Comparison of ENCODE assay signal across 8 mouse cellular contexts in the genomic region with DNA sequence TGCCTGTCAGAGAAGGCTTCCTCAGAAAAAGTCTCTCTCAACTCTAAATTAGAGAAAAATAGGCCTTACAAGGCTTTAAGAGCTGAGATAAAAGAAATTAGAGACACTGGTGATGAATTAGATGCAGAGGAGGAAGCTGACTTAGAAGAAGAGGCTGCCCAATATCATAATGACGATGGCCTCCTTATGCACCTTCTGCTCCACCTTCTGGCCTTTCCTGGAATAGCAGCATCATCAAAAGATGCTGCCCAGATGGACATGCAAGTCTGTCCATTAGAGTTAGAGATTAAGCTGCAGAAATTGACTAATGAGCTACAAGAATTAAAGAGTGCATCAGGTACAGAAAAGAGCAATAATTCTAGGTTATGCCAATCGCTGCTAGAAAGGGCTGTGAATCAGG. TPM values are rescaled to one million over a fixed set of nuclear protein-coding genes. Genes with fewer than 3 reads are reported as not detected.
DNase-seq lines count a peak whose midpoint lies in the region; ATAC-seq lines count a peak whose summit lies in the region.

No protein-coding gene starts in this region.

- no peaks in the 10 kb centered on the region for H3K36me3 ChIP-seq in hindbrain, embryonic 11.5 days (ENCODE audit: control insufficient read depth, insufficient read depth, low read length)
- H3K36me3 ChIP-seq in hindbrain, embryonic 12.5 days, result no peaks in the 10 kb centered on the region
- H3K36me3 ChIP-seq in intestine, embryonic 15.5 days, result no peaks in the 10 kb centered on the region

- 8% methylated on average over 2 of the region's 2 CpGs for WGBS in hindbrain, embryonic 11.5 days
- WGBS in hindbrain, embryonic 12.5 days, result 2% methylated on average over 2 of the region's 2 CpGs
- WGBS in intestine, embryonic 15.5 days, result 3% methylated on average over 2 of the region's 2 CpGs

- H3K4me2 ChIP-seq in hindbrain, embryonic 11.5 days (replicated peaks; ENCODE audit: low read depth, low read length), result no peak overlapping the region
- no peak overlapping the region for H3K4me2 ChIP-seq in hindbrain, embryonic 12.5 days (replicated peaks)
- no peak overlapping the region for H3K4me2 ChIP-seq in intestine, embryonic 15.5 days (replicated peaks)

- no peak overlapping the region for H3K4me3 ChIP-seq in hindbrain, embryonic 11.5 days (ENCODE audit: low read depth, low read length)
- no peak overlapping the region for H3K4me3 ChIP-seq in hindbrain, embryonic 12.5 days
- H3K4me3 ChIP-seq in intestine, embryonic 15.5 days (replicated peaks), result no peak overlapping the region

- no peaks in the 10 kb centered on the region for H3K27me3 ChIP-seq in hindbrain, embryonic 11.5 days (ENCODE audit: control insufficient read depth, insufficient read depth, low read length)
- no peaks in the 10 kb centered on the region for H3K27me3 ChIP-seq in hindbrain, embryonic 12.5 days
- H3K27me3 ChIP-seq in intestine, embryonic 15.5 days (replicated peaks), result no peaks in the 10 kb centered on the region

- ATAC-seq in hindbrain, embryonic 11.5 days (ENCODE audit: low FRiP score), result no peak
- no peak for ATAC-seq in hindbrain, embryonic 12.5 days (ENCODE audit: low FRiP score)
- peak; percentile 75 for ATAC-seq in inflammation-experienced regulatory T-cells, adult 6 months
- ATAC-seq in intestine, embryonic 15.5 days, result no peak

- no peak overlapping the region for H3K9ac ChIP-seq in hindbrain, embryonic 11.5 days (ENCODE audit: low read depth, low read length)
- no peak overlapping the region for H3K9ac ChIP-seq in hindbrain, embryonic 12.5 days
- no peak overlapping the region for H3K9ac ChIP-seq in intestine, embryonic 15.5 days

- no peaks in the 10 kb centered on the region for H3K4me1 ChIP-seq in hindbrain, embryonic 11.5 days (replicated peaks; ENCODE audit: control insufficient read depth, insufficient read depth, low read length)
- H3K4me1 ChIP-seq in hindbrain, embryonic 12.5 days, result peaks cover 11% of the 10 kb centered on the region
- no peaks in the 10 kb centered on the region for H3K4me1 ChIP-seq in intestine, embryonic 15.5 days (replicated peaks)

- H3K9me3 ChIP-seq in hindbrain, embryonic 11.5 days (ENCODE audit: control insufficient read depth, low read length), result no peaks in the 10 kb centered on the region
- H3K9me3 ChIP-seq in hindbrain, embryonic 12.5 days (replicated peaks), result no peaks in the 10 kb centered on the region
- no peaks in the 10 kb centered on the region for H3K9me3 ChIP-seq in intestine, embryonic 15.5 days

- no peak overlapping the region for H3K27ac ChIP-seq in hindbrain, embryonic 11.5 days (ENCODE audit: low read depth, low read length)
- H3K27ac ChIP-seq in hindbrain, embryonic 12.5 days, result no peak overlapping the region
- H3K27ac ChIP-seq in intestine, embryonic 15.5 days, result no peak overlapping the region

- DNase-seq in hindbrain, embryonic 11.5 days (ENCODE audit: low spot score), result peak; percentile 80
- DNase-seq in 416B (ENCODE audit: low read depth) (peak; percentile 88), MN1 (ENCODE audit: low spot score) (peak; percentile 73)
- DNase-seq in cerebellum, postnatal 10 days, result peak; percentile 87 to 88
- DNase-seq in naive thymus-derived CD4-positive, alpha-beta T cell, adult 2 months (ENCODE audit: low read depth), result peak; percentile 82

RNA-seq across cellular contexts. Expression of a gene that starts 6.8 kb away (rescaled TPM):
- polyA plus RNA-seq in hindbrain, embryonic 11.5 days (2014; fragmentation: Nextera tagmentation; extraction: Ambion mirVana), result 56.3 and 64.0 TPM in 2 replicates
- polyA plus RNA-seq in hindbrain, embryonic 12.5 days (2016; fragmentation: Nextera tagmentation; extraction: Ambion mirVana), result 78.0 and 80.0 TPM in 2 replicates
- polyA plus RNA-seq in inflammation-experienced regulatory T-cells, adult 6 months (2017; shearing (Covaris generic)), result 10 to 100 TPM; 66.6 to 74.8 (median 71.1) TPM
- 83.7 and 101 TPM in 2 replicates for polyA plus RNA-seq in intestine, embryonic 15.5 days (2015; fragmentation: Nextera tagmentation; extraction: Ambion mirVana)

RNA-seq across cellular contexts. Expression of a gene that starts 21.4 kb away (rescaled TPM):
- 4.3 and 4.5 TPM in 2 replicates for polyA plus RNA-seq in hindbrain, embryonic 11.5 days (2014; fragmentation: Nextera tagmentation; extraction: Ambion mirVana)
- 3.5 and 3.6 TPM in 2 replicates for polyA plus RNA-seq in hindbrain, embryonic 12.5 days (2016; fragmentation: Nextera tagmentation; extraction: Ambion mirVana)
- 1 to 10 TPM; 2.3 to 3.5 (median 3.3) TPM for polyA plus RNA-seq in inflammation-experienced regulatory T-cells, adult 6 months (2017; shearing (Covaris generic))
- 30.7 and 34.3 TPM in 2 replicates for polyA plus RNA-seq in intestine, embryonic 15.5 days (2015; fragmentation: Nextera tagmentation; extraction: Ambion mirVana)

RNA-seq across cellular contexts. Expression of a gene that starts 26.4 kb away (rescaled TPM):
- 171 and 176 TPM in 2 replicates for polyA plus RNA-seq in hindbrain, embryonic 11.5 days (2014; fragmentation: Nextera tagmentation; extraction: Ambion mirVana)
- 135 and 149 TPM in 2 replicates for polyA plus RNA-seq in hindbrain, embryonic 12.5 days (2016; fragmentation: Nextera tagmentation; extraction: Ambion mirVana)
- polyA plus RNA-seq in inflammation-experienced regulatory T-cells, adult 6 months (2017; shearing (Covaris generic)), result 10 to 100 TPM; 51.0 to 54.5 (median 54.2) TPM
- 115 and 116 TPM in 2 replicates for polyA plus RNA-seq in intestine, embryonic 15.5 days (2015; fragmentation: Nextera tagmentation; extraction: Ambion mirVana)

RNA-seq across cellular contexts. Expression of a gene that starts 26.7 kb away (rescaled TPM):
- polyA plus RNA-seq in hindbrain, embryonic 11.5 days (2014; fragmentation: Nextera tagmentation; extraction: Ambion mirVana), result 278 and 293 TPM in 2 replicates
- polyA plus RNA-seq in hindbrain, embryonic 12.5 days (2016; fragmentation: Nextera tagmentation; extraction: Ambion mirVana), result 272 and 275 TPM in 2 replicates
- polyA plus RNA-seq in inflammation-experienced regulatory T-cells, adult 6 months (2017; shearing (Covaris generic)), result 100 to 1,000 TPM in 2 of 3 experiments, 10 to 100 TPM in 1; 95.8 to 156 (median 120) TPM
- polyA plus RNA-seq in intestine, embryonic 15.5 days (2015; fragmentation: Nextera tagmentation; extraction: Ambion mirVana), result 136 and 148 TPM in 2 replicates

RNA-seq across cellular contexts. Expression of a gene that starts 30.1 kb away (rescaled TPM):
- not detected in 2 replicates for polyA plus RNA-seq in hindbrain, embryonic 11.5 days (2014; fragmentation: Nextera tagmentation; extraction: Ambion mirVana)
- not detected in 2 replicates for polyA plus RNA-seq in hindbrain, embryonic 12.5 days (2016; fragmentation: Nextera tagmentation; extraction: Ambion mirVana)
- not detected for polyA plus RNA-seq in inflammation-experienced regulatory T-cells, adult 6 months (2017; shearing (Covaris generic))
- not detected in 2 replicates for polyA plus RNA-seq in intestine, embryonic 15.5 days (2015; fragmentation: Nextera tagmentation; extraction: Ambion mirVana)
